Mouse (Mus musculus) heart, embryonic 15.5 days (tissue): Measurements from ENCODE around the gene Daxx. TPM values are rescaled to one million over a fixed set of nuclear protein-coding genes. Genes with fewer than 3 reads are reported as not detected.

Experiments used
- ATAC-seq: fragments of 200-750 bp; cut with Nextera tagmentation; replicated peaks from 2 replicates; pipeline ENCODE4 v1.8.0; 2017; ENCODE audit warnings: low read depth, moderate TSS enrichment; ENCODE audit not compliant: insufficient number of reproducible peaks, insufficient read depth, low FRiP score
- H3K27ac ChIP-seq: fragments of 300-500 bp; sonication (generic); 2 replicates; pipeline ENCODE4 v1.5.1; 2015; ENCODE audit warnings: mild to moderate bottlenecking, inconsistent platforms
- H3K27me3 ChIP-seq: fragments of 300-500 bp; sonication (generic); 2 replicates; pipeline ENCODE4 v1.6.1; 2015; ENCODE audit warnings: inconsistent platforms
- H3K36me3 ChIP-seq: fragments of 300-500 bp; sonication (generic); 2 replicates; pipeline ENCODE4 v1.6.1; 2015; ENCODE audit warnings: mild to moderate bottlenecking, inconsistent platforms
- H3K4me1 ChIP-seq: fragments of 300-500 bp; sonication (generic); replicated peaks from 2 replicates; pipeline ENCODE4 v1.6.1; 2015; ENCODE audit warnings: inconsistent platforms
- H3K4me2 ChIP-seq: fragments of 300-500 bp; sonication (generic); 2 replicates; pipeline ENCODE4 v1.6.1; 2015; ENCODE audit warnings: inconsistent platforms, mild to moderate bottlenecking, moderate library complexity
- H3K4me3 ChIP-seq: fragments of 300-500 bp; sonication (generic); 2 replicates; pipeline ENCODE4 v1.5.1; 2015; ENCODE audit warnings: mild to moderate bottlenecking, inconsistent platforms
- H3K9ac ChIP-seq: fragments of 300-500 bp; sonication (generic); 2 replicates; pipeline ENCODE4 v1.6.1; 2015; ENCODE audit warnings: mild to moderate bottlenecking, inconsistent platforms
- H3K9me3 ChIP-seq: fragments of 300-500 bp; sonication (generic); replicated peaks from 2 replicates; pipeline ENCODE4 v1.6.1; 2016; ENCODE audit warnings: inconsistent platforms
- WGBS: fragments of 180-500 bp; shearing (Covaris S2); methylation state at CpG from one replicate; pipeline ENCODE4 v1.1.7; 2015; ENCODE audit warnings: mixed read lengths; 5-methylcytosine and 5-hydroxymethylcytosine counted together
- polyA plus RNA-seq: library from polyadenylated mRNA; unstranded; fragments of >200 nt; fragmentation: Nextera tagmentation; extraction: Ambion mirVana; gene quantifications from 2 replicates; pipeline ENCODE4 v1.2.1, GENCODE M21; 2015

Daxx gene
- polyA plus RNA-seq, 1 experiment from 2014 or later: 27.1 TPM

GRCm38 (mm10) chr17:33925406-33926116 lies 16.3 kb downstream of the Daxx start:
- Histone ChIP-seq H3K9ac (no peak overlapping the region), H3K4me1 (peaks cover 22% of the 10 kb centered on the region), H3K4me3 (no peak overlapping the region), H3K9me3 (no peaks in the 10 kb centered on the region), H3K36me3 (peaks cover 5% of the 10 kb centered on the region; the same call in 1 of the 2 replicates), H3K27ac (no peak overlapping the region), H3K4me2 (no peak overlapping the region), H3K27me3 (no peaks in the 10 kb centered on the region)
- ATAC-seq: no peak
- 82% methylated on average over 21 of the region's 21 CpGs for WGBS

DNA sequence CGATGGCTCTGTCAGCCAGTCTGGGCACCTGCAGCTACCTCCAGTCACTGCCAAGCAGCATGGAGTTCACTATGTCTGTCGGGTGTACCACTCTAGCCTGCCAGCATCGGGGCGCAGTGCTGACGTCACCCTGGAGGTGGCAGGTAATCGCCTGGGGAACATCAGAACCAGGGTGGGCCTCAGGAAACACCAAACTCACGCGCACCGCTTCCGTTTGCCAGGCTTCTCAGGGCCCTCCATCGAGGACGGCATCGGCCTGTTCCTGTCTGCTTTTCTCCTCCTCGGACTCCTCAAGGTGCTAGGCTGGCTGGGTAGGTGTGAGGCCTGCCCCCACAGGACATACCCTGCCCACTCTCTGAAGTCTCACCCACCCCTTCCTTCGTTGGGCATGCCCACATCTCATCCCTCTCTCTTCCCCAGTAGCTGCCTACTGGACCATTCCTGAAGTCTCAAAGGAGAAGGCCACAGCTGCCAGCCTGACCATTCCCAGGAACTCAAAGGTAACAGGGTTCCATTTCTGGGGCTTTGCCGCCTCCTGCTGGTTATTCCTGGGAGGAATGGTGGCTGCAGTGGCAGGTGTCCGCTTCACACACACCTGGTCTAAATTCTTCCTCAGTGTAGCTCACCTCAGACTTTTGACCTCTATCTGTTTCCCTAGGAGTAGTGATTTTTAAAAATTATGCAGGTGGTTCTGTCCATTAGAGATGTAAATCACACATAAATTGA lies 17.2 kb downstream of the Daxx start:
- Histone ChIP-seq H3K36me3 (peaks cover 5% of the 10 kb centered on the region; the same call in 1 of the 2 replicates), H3K4me2 (no peak overlapping the region), H3K27me3 (no peaks in the 10 kb centered on the region), H3K4me1 (peaks cover 26% of the 10 kb centered on the region), H3K27ac (no peak overlapping the region), H3K9ac (no peak overlapping the region), H3K4me3 (no peak overlapping the region), H3K9me3 (no peaks in the 10 kb centered on the region)
- ATAC-seq: no peak
- 74% methylated on average over 17 of the region's 17 CpGs for WGBS

DNA sequence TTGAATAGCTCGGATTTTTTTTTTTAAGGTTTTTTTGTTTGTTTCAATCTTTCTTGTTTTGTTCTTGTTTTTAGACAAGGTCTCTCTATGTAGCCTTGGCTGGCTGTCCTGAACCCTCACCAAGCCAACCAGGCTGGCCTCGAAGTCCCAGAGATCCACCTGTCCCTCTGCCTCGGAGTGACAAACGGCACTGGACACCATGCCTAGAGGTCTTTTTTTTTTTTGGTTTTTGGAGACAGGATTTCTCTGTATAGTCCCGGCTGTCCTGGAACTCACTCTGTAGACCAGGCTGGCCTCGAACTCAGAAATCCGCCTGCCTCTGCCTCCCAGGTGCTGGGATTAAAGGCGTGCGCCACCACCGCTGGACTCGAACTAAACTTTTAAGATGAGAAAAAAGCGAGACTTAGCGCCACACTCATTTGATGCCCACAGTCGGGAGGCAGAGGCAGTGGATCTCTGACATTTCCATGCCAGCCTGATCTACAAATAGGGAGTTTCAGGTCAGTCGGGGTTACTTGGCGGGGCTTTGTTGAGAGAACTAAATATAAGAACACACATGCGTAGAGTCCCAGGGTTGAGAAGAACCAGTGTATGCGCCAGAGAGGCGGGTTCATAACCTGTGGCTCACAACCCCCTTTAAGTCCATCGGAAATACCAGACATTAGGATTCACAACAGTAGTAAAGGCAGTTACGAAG lies 19.2 kb downstream of the Daxx start:
- 51% methylated on average over 21 of the region's 21 CpGs for WGBS

GRCm38 (mm10) chr17:33929371-33930279 lies 20.4 kb downstream of the Daxx start, which contains the start of gene Rgl2:
TSS of gene Rgl2 (plus strand) at chr17:33929543.
- no peaks in the 10 kb centered on the region for H3K27me3 ChIP-seq
- H3K9ac ChIP-seq: peak within 1 kb of the TSS; percentile 87
- peak within 1 kb of the TSS; percentile 99 for H3K27ac ChIP-seq
- H3K36me3 ChIP-seq: peaks cover 28% of the 10 kb centered on the region
- no peaks in the 10 kb centered on the region for H3K9me3 ChIP-seq
- peak within 1 kb of the TSS; percentile 87 for H3K4me2 ChIP-seq
- under 1% methylated on average over 73 of the region's 80 CpGs for WGBS
- ATAC-seq: peak; percentile 85
- H3K4me3 ChIP-seq: peak within 1 kb of the TSS; percentile 77
- peaks cover 26% of the 10 kb centered on the region for H3K4me1 ChIP-seq

More for the DNA sequence above, 19.2 kb downstream of the Daxx start:
- Histone ChIP-seq H3K4me1 (peaks cover 26% of the 10 kb centered on the region), H3K36me3 (peaks cover 19% of the 10 kb centered on the region), H3K4me2 (peak overlapping the region; percentile 87), H3K9ac (peak overlapping the region; percentile 87), H3K27me3 (no peaks in the 10 kb centered on the region), H3K4me3 (peak overlapping the region; percentile 77), H3K27ac (peak overlapping the region; percentile 99; the same call in 1 of the 2 replicates), H3K9me3 (no peaks in the 10 kb centered on the region)
- ATAC-seq: no peak

DNA sequence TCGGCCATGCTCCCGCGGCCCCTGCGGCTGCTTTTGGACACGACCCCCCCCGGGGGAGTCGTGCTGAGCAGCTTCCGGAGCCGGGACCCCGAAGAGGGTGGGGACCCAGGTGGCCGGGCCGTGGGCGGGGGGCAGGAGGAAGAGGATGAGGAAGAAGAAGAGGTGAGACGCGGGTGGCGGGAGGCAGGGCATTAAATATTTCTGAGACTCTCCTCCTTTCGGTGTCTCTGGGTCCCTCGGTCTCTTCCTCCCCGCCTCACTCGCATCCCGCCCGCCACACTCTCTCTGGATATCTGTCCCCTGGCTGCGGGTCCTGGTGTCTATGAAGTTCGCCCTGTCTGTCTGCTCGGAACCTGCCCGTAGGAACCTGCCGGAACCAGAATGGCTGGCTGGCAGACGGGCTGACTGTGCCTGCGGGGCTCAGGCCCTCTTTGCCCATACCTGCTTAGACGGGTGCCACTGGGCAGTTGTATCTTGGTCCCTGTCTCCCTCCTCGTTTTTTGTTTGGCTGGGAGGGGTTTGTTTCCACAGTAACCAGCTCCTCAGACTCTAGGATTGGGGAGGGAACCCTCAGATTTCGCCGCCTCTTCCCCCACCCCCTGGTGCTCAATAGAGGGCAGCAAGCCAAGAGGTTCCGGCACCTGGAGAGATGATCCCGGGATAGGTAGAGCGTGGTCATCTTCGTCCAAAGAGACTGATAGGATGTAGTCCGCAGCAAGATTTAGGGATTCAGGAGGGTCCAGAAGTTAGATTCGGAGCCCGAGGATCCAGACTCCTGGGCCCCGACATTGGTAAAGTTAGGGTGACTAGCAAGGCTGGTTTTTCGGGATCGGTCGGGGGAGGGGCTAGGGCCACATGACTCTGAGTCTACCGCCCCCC lies 21.3 kb downstream of the Daxx start:
- no peaks in the 10 kb centered on the region for H3K27me3 ChIP-seq
- peak overlapping the region; percentile 87 for H3K4me2 ChIP-seq
- WGBS: under 1% methylated on average over 44 of the region's 45 CpGs
- H3K4me1 ChIP-seq: peaks cover 26% of the 10 kb centered on the region
- ATAC-seq: no peak
- no peaks in the 10 kb centered on the region for H3K9me3 ChIP-seq
- H3K9ac ChIP-seq: peak overlapping the region; percentile 87
- H3K4me3 ChIP-seq: peak overlapping the region; percentile 77
- peak overlapping the region; percentile 99 for H3K27ac ChIP-seq
- peaks cover 29% of the 10 kb centered on the region for H3K36me3 ChIP-seq

DNA sequence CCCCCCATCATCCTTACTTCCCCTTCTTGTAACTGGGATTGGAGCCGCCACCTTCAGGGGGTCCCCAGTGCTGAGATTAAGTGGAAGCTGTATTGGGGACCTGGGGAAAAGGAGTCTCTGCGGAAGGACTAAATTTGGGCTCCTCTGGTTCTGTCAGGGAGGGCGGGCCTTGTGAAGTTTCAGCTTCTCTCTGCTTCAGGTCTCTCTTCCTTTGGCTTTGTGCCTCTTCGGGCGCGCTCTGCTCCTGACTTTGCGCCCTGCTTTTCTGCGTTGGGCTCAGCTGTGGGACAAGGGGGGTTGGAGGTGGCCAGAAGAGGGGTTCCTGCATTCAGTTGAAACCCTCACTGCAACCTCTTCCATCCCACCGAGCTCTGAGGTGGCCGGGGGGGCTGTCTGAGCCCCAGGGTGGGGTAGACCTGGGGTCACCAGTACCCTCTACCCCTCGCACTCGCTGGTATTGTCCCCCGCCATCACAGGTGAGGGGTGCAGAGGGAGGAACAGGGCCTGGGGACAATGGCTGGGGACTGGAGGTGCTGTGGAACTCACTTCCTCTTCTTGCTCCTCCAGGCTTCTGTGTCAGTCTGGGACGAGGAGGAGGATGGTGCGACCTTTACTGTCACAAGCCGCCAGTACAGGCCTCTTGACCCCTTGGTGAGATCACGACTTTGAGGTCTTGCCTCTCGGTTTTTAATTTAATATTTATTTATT lies 22.1 kb downstream of the Daxx start:
- Histone ChIP-seq H3K36me3 (peaks cover 31% of the 10 kb centered on the region), H3K9ac (peak overlapping the region; percentile 87; the same call in 1 of the 2 replicates), H3K4me1 (peaks cover 26% of the 10 kb centered on the region), H3K4me2 (peak overlapping the region; percentile 87), H3K9me3 (no peaks in the 10 kb centered on the region), H3K4me3 (peak overlapping the region; percentile 77), H3K27ac (no peak overlapping the region), H3K27me3 (no peaks in the 10 kb centered on the region)
- WGBS: 48% methylated on average over 18 of the region's 18 CpGs
- no peak for ATAC-seq

DNA sequence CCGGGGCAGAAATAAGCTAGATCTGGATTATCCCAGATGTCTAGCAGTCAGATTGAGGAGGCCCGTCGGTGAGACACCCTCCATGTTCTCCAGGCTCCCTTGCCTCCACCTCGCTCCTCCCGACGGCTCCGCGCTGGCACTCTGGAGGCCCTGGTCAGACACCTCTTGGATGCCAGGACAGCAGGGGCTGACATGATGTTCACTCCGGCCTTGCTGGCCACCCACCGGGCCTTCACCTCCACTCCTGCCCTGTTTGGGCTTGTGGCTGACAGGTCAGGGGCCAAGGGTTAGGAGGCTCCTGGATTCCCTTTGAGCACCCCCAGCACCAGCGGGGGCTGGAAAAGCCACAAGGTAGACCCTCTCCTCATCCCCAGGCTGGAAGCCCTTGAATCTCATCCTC lies 22.7 kb downstream of the Daxx start:
- no peak for ATAC-seq
- H3K36me3 ChIP-seq: peaks cover 32% of the 10 kb centered on the region; the same call in 1 of the 2 replicates
- H3K9ac ChIP-seq: no peak overlapping the region
- 89% methylated on average over 11 of the region's 11 CpGs for WGBS
- no peaks in the 10 kb centered on the region for H3K9me3 ChIP-seq
- no peaks in the 10 kb centered on the region for H3K27me3 ChIP-seq
- H3K4me1 ChIP-seq: peaks cover 26% of the 10 kb centered on the region
- H3K4me3 ChIP-seq: 0 out of 2 replicates have a peak overlapping the region, but pooled peaks have one; percentile 77
- H3K4me2 ChIP-seq: peak overlapping the region; percentile 87; the same call in 1 of the 2 replicates
- H3K27ac ChIP-seq: no peak overlapping the region

DNA sequence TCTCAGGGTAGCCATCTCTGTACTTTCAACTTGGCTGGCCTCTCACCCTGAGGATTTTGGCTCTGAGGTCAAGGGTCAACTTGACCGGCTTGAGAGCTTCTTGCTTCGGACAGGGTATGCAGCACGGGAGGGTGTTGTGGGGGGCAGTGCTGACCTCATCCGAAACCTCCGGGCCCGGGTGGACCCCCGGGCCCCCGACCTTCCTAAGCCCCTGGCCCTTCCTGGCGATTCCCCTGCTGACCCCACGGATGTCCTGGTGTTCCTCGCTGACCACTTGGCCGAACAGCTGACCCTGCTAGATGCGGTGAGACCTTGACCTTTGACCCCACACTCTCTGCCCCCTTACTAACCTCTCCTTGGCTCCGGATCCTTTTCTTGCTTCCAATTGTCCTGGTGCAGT lies 23.2 kb downstream of the Daxx start:
- ATAC-seq: no peak
- peaks cover 37% of the 10 kb centered on the region; the same call in 1 of the 2 replicates for H3K36me3 ChIP-seq
- 81% methylated on average over 14 of the region's 14 CpGs for WGBS

GRCm38 (mm10) chr17:33932970-33933369 lies 23.8 kb downstream of the Daxx start:
- H3K4me3 ChIP-seq: no peak overlapping the region
- no peaks in the 10 kb centered on the region for H3K9me3 ChIP-seq
- ATAC-seq: no peak
- no peaks in the 10 kb centered on the region for H3K27me3 ChIP-seq
- H3K27ac ChIP-seq: no peak overlapping the region
- 91% methylated on average over 15 of the region's 15 CpGs for WGBS
- H3K4me2 ChIP-seq: no peak overlapping the region
- H3K9ac ChIP-seq: no peak overlapping the region
- peaks cover 22% of the 10 kb centered on the region for H3K4me1 ChIP-seq
- peaks cover 40% of the 10 kb centered on the region; the same call in 1 of the 2 replicates for H3K36me3 ChIP-seq

More for the DNA sequence above, 23.2 kb downstream of the Daxx start:
- no peak overlapping the region for H3K27ac ChIP-seq
- H3K4me3 ChIP-seq: no peak overlapping the region
- H3K4me2 ChIP-seq: no peak overlapping the region
- H3K27me3 ChIP-seq: no peaks in the 10 kb centered on the region
- H3K9ac ChIP-seq: no peak overlapping the region
- H3K9me3 ChIP-seq: no peaks in the 10 kb centered on the region
- H3K4me1 ChIP-seq: peaks cover 26% of the 10 kb centered on the region
